Mouse (Mus musculus) heart, embryonic 14.5 days (tissue): ENCODE measurements around the gene Noxo1. TPM values are rescaled to one million over a fixed set of nuclear protein-coding genes. Genes with fewer than 3 reads are reported as not detected.

ENCODE experiments used
- ATAC-seq: fragments of 200-750 bp; cut with Nextera tagmentation; 2 replicates; pipeline ENCODE4 v1.8.0; 2017; ENCODE audit warnings: low read depth, moderate TSS enrichment; ENCODE audit not compliant: insufficient number of reproducible peaks, insufficient read depth, low FRiP score
- H3K27ac ChIP-seq, 2 experiments: fragments of 200-500 bp in 1 of 2; fragments of 300-500 bp in 1 of 2; sonication (generic) in 1 of 2; replicated peaks in 1 of 2; 2 replicates each; pipeline ENCODE4 v1.5.1; 2012 to 2014; ENCODE audit warnings: low read depth in 2 of 2, low read length in 2 of 2, control low read depth in 1 of 2, mild to moderate bottlenecking in 1 of 2, mixed read lengths in 1 of 2; ENCODE audit not compliant: control insufficient read depth in 1 of 2, insufficient read depth in 1 of 2
- H3K27me3 ChIP-seq: fragments of 300-500 bp; sonication (generic); 2 replicates; pipeline ENCODE4 v1.6.1; 2014; ENCODE audit warnings: mild to moderate bottlenecking, low read length, control low read depth; ENCODE audit not compliant: control insufficient read depth, insufficient read depth
- H3K36me3 ChIP-seq: fragments of 300-500 bp; sonication (generic); 2 replicates; pipeline ENCODE4 v1.6.1; 2014; ENCODE audit warnings: mild to moderate bottlenecking, control low read depth, low read length, mixed read lengths; ENCODE audit not compliant: control insufficient read depth, insufficient read depth
- H3K4me1 ChIP-seq, 2 experiments: fragments of 200-500 bp in 1 of 2; fragments of 300-500 bp in 1 of 2; sonication (generic) in 1 of 2; 2 replicates each; pipeline ENCODE4 v1.6.1; 2012 to 2014; ENCODE audit warnings: low read length in 2 of 2, control low read depth in 1 of 2, mixed read lengths in 1 of 2; ENCODE audit not compliant: control insufficient read depth in 2 of 2, insufficient read depth in 2 of 2
- H3K4me2 ChIP-seq: fragments of 300-500 bp; sonication (generic); 2 replicates; pipeline ENCODE4 v1.6.1; 2014; ENCODE audit warnings: mild to moderate bottlenecking, low read length
- H3K4me3 ChIP-seq, 2 experiments: fragments of 200-500 bp in 1 of 2; fragments of 300-500 bp in 1 of 2; sonication (generic) in 1 of 2; 2 replicates each; pipeline ENCODE4 v1.5.1; 2012 to 2014; ENCODE audit warnings: low read length in 2 of 2, mild to moderate bottlenecking in 2 of 2, control low read depth in 1 of 2, low read depth in 1 of 2, moderate library complexity in 1 of 2; ENCODE audit not compliant: control insufficient read depth in 1 of 2, insufficient read depth in 1 of 2
- H3K9ac ChIP-seq: fragments of 300-500 bp; sonication (generic); 2 replicates; pipeline ENCODE4 v1.6.1; 2014; ENCODE audit warnings: mild to moderate bottlenecking, low read length
- H3K9me3 ChIP-seq: fragments of 300-500 bp; sonication (generic); 2 replicates; pipeline ENCODE4 v1.6.1; 2016; ENCODE audit warnings: low read length, control low read depth; ENCODE audit not compliant: control insufficient read depth
- WGBS: fragments of 180-500 bp; shearing (Covaris S2); extraction: QIAGEN DNeasy Blood & Tissue Kit; methylation state at CpG from one replicate; pipeline ENCODE4 v1.1.7; 2014; 5-methylcytosine and 5-hydroxymethylcytosine counted together
- polyA plus RNA-seq: library from polyadenylated mRNA; unstranded; fragments of >200 nt; fragmentation: Nextera tagmentation; extraction: Ambion mirVana; gene quantifications from 2 replicates; pipeline ENCODE4 v1.2.1, GENCODE M21; 2014

The Noxo1 gene
- polyA plus RNA-seq, 1 experiment from 2014 or later: 0.68 TPM

- Histone ChIP-seq H3K27me3 (no peaks in the 10 kb centered on the region), H3K9ac (no peak overlapping the region), H3K27ac (no peak overlapping the region), H3K4me2 (no peak overlapping the region), H3K36me3 (peaks cover 61% of the 10 kb centered on the region), H3K4me1 (peaks cover 4 to 11% of the 10 kb centered on the region in 2 experiments), H3K4me3 (no peak overlapping the region), H3K9me3 (no peaks in the 10 kb centered on the region)
- 92% methylated on average over 24 of the region's 24 CpGs for WGBS
- no peak for ATAC-seq
Measured at GRCm38 (mm10) chr17:24677500-24678080, 18.4 kb upstream of the Noxo1 start.

- H3K4me1 ChIP-seq: peaks cover 6 to 16% of the 10 kb centered on the region in 2 experiments; a peak in 3 of 4 replicates
- peak overlapping the region in 1 of 2 experiments; percentile 14; a peak in 1 of 4 replicates for H3K4me3 ChIP-seq
- no peak overlapping the region for H3K9ac ChIP-seq
- H3K4me2 ChIP-seq: peak overlapping the region; percentile 46
- H3K36me3 ChIP-seq: peaks cover 11% of the 10 kb centered on the region
- no peaks in the 10 kb centered on the region for H3K9me3 ChIP-seq
- WGBS: 28% methylated on average over 16 of the region's 16 CpGs
- H3K27ac ChIP-seq: no peak overlapping the region
- H3K27me3 ChIP-seq: peaks cover 45% of the 10 kb centered on the region
- no peak for ATAC-seq
Measured at GRCm38 (mm10) chr17:24686514-24686913, 9.5 kb upstream of the Noxo1 start.

- WGBS: 2% methylated on average over 23 of the region's 25 CpGs
- ATAC-seq: peak; percentile 37; the same call in 1 of the 2 replicates
Measured at GRCm38 (mm10) chr17:24687146-24687595, 8.9 kb upstream of the Noxo1 start.

GRCm38 (mm10) chr17:24687599-24687998, 8.4 kb upstream of the Noxo1 start:
- H3K4me3 ChIP-seq: peak overlapping the region; percentile 30 to 35
- no peak overlapping the region for H3K27ac ChIP-seq
- peaks cover 6 to 16% of the 10 kb centered on the region in 2 experiments; a peak in 3 of 4 replicates for H3K4me1 ChIP-seq
- no peaks in the 10 kb centered on the region for H3K9me3 ChIP-seq
- H3K4me2 ChIP-seq: peak overlapping the region; percentile 62
- WGBS: 21% methylated on average over 23 of the region's 23 CpGs
- peak overlapping the region; percentile 38; the same call in 1 of the 2 replicates for H3K9ac ChIP-seq
- H3K27me3 ChIP-seq: peaks cover 45% of the 10 kb centered on the region
- ATAC-seq: no peak
- H3K36me3 ChIP-seq: peaks cover 8% of the 10 kb centered on the region

More at GRCm38 (mm10) chr17:24687146-24687595, 8.9 kb upstream of the Noxo1 start:
- peak overlapping the region; percentile 62 for H3K4me2 ChIP-seq
- H3K27ac ChIP-seq: no peak overlapping the region
- peaks cover 45% of the 10 kb centered on the region for H3K27me3 ChIP-seq
- no peaks in the 10 kb centered on the region for H3K9me3 ChIP-seq
- H3K36me3 ChIP-seq: peaks cover 8% of the 10 kb centered on the region
- H3K4me1 ChIP-seq: peaks cover 6 to 16% of the 10 kb centered on the region in 2 experiments; a peak in 3 of 4 replicates
- peak overlapping the region; percentile 30 to 35 for H3K4me3 ChIP-seq
- peak overlapping the region; percentile 38; the same call in 1 of the 2 replicates for H3K9ac ChIP-seq

- no peak for ATAC-seq
- H3K4me3 ChIP-seq: peak within 1 kb of the TSS; percentile 50 to 56
- under 1% methylated on average over 54 of the region's 55 CpGs for WGBS
- peaks cover 6 to 16% of the 10 kb centered on the region in 2 experiments; a peak in 3 of 4 replicates for H3K4me1 ChIP-seq
- peak within 1 kb of the TSS; percentile 86 for H3K4me2 ChIP-seq
- H3K27ac ChIP-seq: no peak within 1 kb of the TSS
- H3K9ac ChIP-seq: peak within 1 kb of the TSS; percentile 59
- peaks cover 45% of the 10 kb centered on the region for H3K27me3 ChIP-seq
- H3K9me3 ChIP-seq: no peaks in the 10 kb centered on the region
- H3K36me3 ChIP-seq: peaks cover 22% of the 10 kb centered on the region
Measured at GRCm38 (mm10) chr17:24689251-24690081, 6.6 kb upstream of the Noxo1 start, which contains the start of gene Syngr3. TSS of gene Syngr3 (minus strand) at chr17:24689955.

- peaks cover 38% of the 10 kb centered on the region for H3K27me3 ChIP-seq
- H3K9me3 ChIP-seq: no peaks in the 10 kb centered on the region
- no peak overlapping the region for H3K4me2 ChIP-seq
- H3K27ac ChIP-seq: no peak overlapping the region
- no peak overlapping the region for H3K9ac ChIP-seq
- H3K4me3 ChIP-seq: no peak overlapping the region
- ATAC-seq: no peak
- 81% methylated on average over 5 of the region's 5 CpGs for WGBS
- peaks cover 23% of the 10 kb centered on the region for H3K36me3 ChIP-seq
- H3K4me1 ChIP-seq: peaks cover 3 to 25% of the 10 kb centered on the region in 2 experiments; a peak in 3 of 4 replicates
Measured at GRCm38 (mm10) chr17:24692385-24692784, 3.6 kb upstream of the Noxo1 start.

GRCm38 (mm10) chr17:24695326-24696010, 566 bp upstream of the Noxo1 start:
- Histone ChIP-seq H3K36me3 (peaks cover 36% of the 10 kb centered on the region), H3K9ac (peak overlapping the region; percentile 91), H3K27ac (peak overlapping the region; percentile 70 to 82), H3K4me2 (peak overlapping the region; percentile 85), H3K4me3 (peak overlapping the region; percentile 87 to 96), H3K27me3 (peaks cover 7% of the 10 kb centered on the region), H3K9me3 (no peaks in the 10 kb centered on the region), H3K4me1 (peaks cover 2 to 12% of the 10 kb centered on the region in 2 experiments; a peak in 3 of 4 replicates)
- whole genome bisulfite sequencing: 8% methylated on average over 47 of the region's 51 CpGs
- peak; percentile 6; the same call in 1 of the 2 replicates for ATAC-seq
